In genomic region chr2:5894843-5895570, GRCm38 (mm10) we compare ENCODE assay signal across 8 mouse cellular contexts. TPM values are rescaled to one million over a fixed set of nuclear protein-coding genes. Genes with fewer than 3 reads are reported as not detected.
DNase-seq lines count a peak whose midpoint lies in the region; ATAC-seq and TF ChIP-seq lines count a peak whose summit lies in the region.

Sec61a2 (minus strand) TSS chr2:5895432.

- TF ChIP-seq CTCF in ES-Bruce4 (IDR thresholded peaks at IDR 0.05; ENCODE audit: low read depth, low read length), result no peak

- H3K27ac ChIP-seq in ES-Bruce4 (ENCODE audit: insufficient read depth, low read length), result peak within 1 kb of the TSS; percentile 28; the same call in 1 of the 2 replicates
- H3K27ac ChIP-seq in forebrain, embryonic 14.5 days (ENCODE audit: low read depth, low read length), result peak within 1 kb of the TSS; percentile 65; the same call in 1 of the 2 replicates
- H3K27ac ChIP-seq in neural tube, embryonic 15.5 days (replicated peaks), result peak within 1 kb of the TSS; percentile 82

- DNase-seq in cerebellum, adult 11 months, result peak; percentile 99
- DNase-seq in forebrain, embryonic 14.5 days (ENCODE audit: low spot score), result peak; percentile 98
- peak; percentile 100 for DNase-seq in heart, postnatal 14 days
- peak; percentile 100 for DNase-seq in layer of hippocampus, adult 11-12 months (ENCODE audit: low spot score)
- DNase-seq in lung, adult 18-20 months, result peak; percentile 96 to 97
- peak; percentile 99 for DNase-seq in testis, postnatal 14 days (ENCODE audit: low spot score)

- no peak for TF ChIP-seq EP300 in ES-Bruce4 (IDR thresholded peaks at IDR 0.05; ENCODE audit: insufficient read depth, low read depth, low read length)

- intact Hi-C loops in heart, postnatal 14 days (cut with DNase I), result loop anchor here (2.0 to 10.0 kb wide), 2 partner anchors 56 to 270 kb away; partner anchors contain the start of gene Upf2

- peaks cover 12% of the 10 kb centered on the region for H3K36me3 ChIP-seq in ES-Bruce4 (ENCODE audit: control insufficient read depth, insufficient read depth, low read length, poor library complexity, severe bottlenecking)
- peaks cover 16% of the 10 kb centered on the region for H3K36me3 ChIP-seq in forebrain, embryonic 14.5 days (ENCODE audit: control insufficient read depth, insufficient read depth, low read length)
- H3K36me3 ChIP-seq in neural tube, embryonic 15.5 days, result peaks cover 15% of the 10 kb centered on the region; the same call in 1 of the 2 replicates

- H3K4me1 ChIP-seq in ES-Bruce4 (ENCODE audit: control insufficient read depth, insufficient read depth, low read length), result no peaks in the 10 kb centered on the region
- peaks cover 9% of the 10 kb centered on the region; the same call in 1 of the 2 replicates for H3K4me1 ChIP-seq in forebrain, embryonic 14.5 days (ENCODE audit: control insufficient read depth, insufficient read depth, low read length)
- H3K4me1 ChIP-seq in neural tube, embryonic 15.5 days, result peaks cover 16% of the 10 kb centered on the region

- ATAC-seq in forebrain, embryonic 14.5 days, result peak; percentile 99
- ATAC-seq in neural tube, embryonic 15.5 days (ENCODE audit: low FRiP score), result peak; percentile 100

- H3K9ac ChIP-seq in ES-Bruce4 (ENCODE audit: low read depth, poor library complexity, severe bottlenecking), result peak within 1 kb of the TSS; percentile 96
- H3K9ac ChIP-seq in forebrain, embryonic 14.5 days (ENCODE audit: low read length), result peak within 1 kb of the TSS; percentile 92
- peak within 1 kb of the TSS; percentile 91 for H3K9ac ChIP-seq in neural tube, embryonic 15.5 days (replicated peaks)

- no peaks in the 10 kb centered on the region for H3K27me3 ChIP-seq in ES-Bruce4 (ENCODE audit: control insufficient read depth, insufficient read depth, low read length, poor library complexity, severe bottlenecking)
- no peaks in the 10 kb centered on the region for H3K27me3 ChIP-seq in forebrain, embryonic 14.5 days (replicated peaks; ENCODE audit: control insufficient read depth, insufficient read depth, low read length)
- H3K27me3 ChIP-seq in neural tube, embryonic 15.5 days (replicated peaks), result no peaks in the 10 kb centered on the region

- H3K4me3 ChIP-seq in ES-Bruce4 (ENCODE audit: low read depth, low read length), result peak within 1 kb of the TSS; percentile 97
- H3K4me3 ChIP-seq in forebrain, embryonic 14.5 days (ENCODE audit: low read depth, low read length), result peak within 1 kb of the TSS; percentile 89
- H3K4me3 ChIP-seq in neural tube, embryonic 15.5 days (replicated peaks), result peak within 1 kb of the TSS; percentile 93

- under 1% methylated on average over 59 of the region's 62 CpGs for WGBS in forebrain, embryonic 14.5 days
- WGBS in neural tube, embryonic 15.5 days, result under 1% methylated on average over 62 of the region's 62 CpGs

- no peaks in the 10 kb centered on the region for H3K9me3 ChIP-seq in ES-Bruce4 (replicated peaks; ENCODE audit: control insufficient read depth, insufficient read depth, low read length, poor library complexity, severe bottlenecking)
- no peaks in the 10 kb centered on the region for H3K9me3 ChIP-seq in forebrain, embryonic 14.5 days (replicated peaks; ENCODE audit: control insufficient read depth, low read length)
- no peaks in the 10 kb centered on the region for H3K9me3 ChIP-seq in neural tube, embryonic 15.5 days (replicated peaks)

- TF ChIP-seq POLR2A in ES-Bruce4 (IDR thresholded peaks at IDR 0.05; ENCODE audit: insufficient read depth, low read length), result peak; percentile 95

- peak within 1 kb of the TSS; percentile 53 for H3K4me2 ChIP-seq in forebrain, embryonic 14.5 days (ENCODE audit: low read length)
- peak within 1 kb of the TSS; percentile 52 for H3K4me2 ChIP-seq in neural tube, embryonic 15.5 days

RNA-seq across cellular contexts. Expression of gene Sec61a2, which starts in this region (rescaled TPM):
- polyA plus RNA-seq in ES-Bruce4 (2011; ENCODE audit: insufficient read depth, insufficient read length, low read depth, missing spikeins), result 103 and 106 TPM in 2 replicates
- 80.3 and 86.8 TPM in 2 replicates for polyA plus RNA-seq in forebrain, embryonic 14.5 days (2014; fragmentation: Nextera tagmentation; extraction: Ambion mirVana)
- total RNA-seq in heart, postnatal 14 days (2021), result 10 to 100 TPM; 19.8 to 21.1 TPM
- 118 and 122 TPM in 2 replicates for polyA plus RNA-seq in neural tube, embryonic 15.5 days (2015; fragmentation: Nextera tagmentation; extraction: Ambion mirVana)

Comparison
In these comparisons a context has a peak if more than half of its experiments do, and no peak if none do; other contexts are left out.
1. Peak in every context shown above with its lines: DNase-seq, ATAC-seq, H3K4me3 ChIP-seq and H3K27ac ChIP-seq.
2. H3K27ac ChIP-seq: peak in every context shown above with its lines; median percentile 82 in neural tube, embryonic 15.5 days; 65 in forebrain, embryonic 14.5 days; 28 in ES-Bruce4.